Mouse (Mus musculus): ENCODE measurements around the gene Faxc. TPM values are rescaled to one million over a fixed set of nuclear protein-coding genes. Genes with fewer than 3 reads are reported as not detected.

The Faxc gene
- polyA plus RNA-seq, 1 experiment from 2014 or later, result 8.0 TPM

DNA sequence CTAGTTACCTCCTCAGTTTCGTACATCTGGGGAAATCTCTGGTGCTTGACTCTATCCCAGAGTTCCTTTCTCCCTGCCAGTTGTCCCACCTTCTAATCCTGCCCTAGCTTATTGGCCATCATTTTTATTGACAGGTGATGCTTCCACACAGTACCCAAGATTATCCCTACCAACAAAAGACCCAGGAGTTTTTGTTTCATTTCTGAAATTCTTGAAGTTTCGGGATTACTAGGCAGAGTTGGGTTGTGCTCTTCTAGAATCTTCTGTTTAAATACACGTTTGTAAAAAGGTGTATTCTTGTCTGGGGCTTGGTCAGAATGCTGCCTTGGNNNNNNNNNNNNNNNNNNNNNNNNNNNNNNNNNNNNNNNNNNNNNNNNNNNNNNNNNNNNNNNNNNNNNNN is 13.5 kb downstream of the Faxc start:
- Histone ChIP-seq H3K4me2 (no peak overlapping the region), H3K9ac (no peak overlapping the region), H3K4me3 (ENCODE audit: low read depth, low read length) (no peak overlapping the region), H3K36me3 (ENCODE audit: insufficient read depth) (peaks cover 8% of the 10 kb centered on the region; the same call in 1 of the 2 replicates), H3K27me3 (ENCODE audit: insufficient read depth, low read length) (no peaks in the 10 kb centered on the region), H3K27ac (ENCODE audit: low read depth) (no peak overlapping the region), H3K9me3 (ENCODE audit: low read depth, low read length) (no peaks in the 10 kb centered on the region), H3K4me1 (ENCODE audit: insufficient read depth) (no peaks in the 10 kb centered on the region)
- TF ChIP-seq CTCF (IDR thresholded peaks at IDR 0.05; ENCODE audit: low read depth), result no peak
- ATAC-seq (ENCODE audit: insufficient read depth) (no peak), DNase-seq (no peak)
- 84% methylated on average over 3 of the region's 3 CpGs for WGBS

DNA sequence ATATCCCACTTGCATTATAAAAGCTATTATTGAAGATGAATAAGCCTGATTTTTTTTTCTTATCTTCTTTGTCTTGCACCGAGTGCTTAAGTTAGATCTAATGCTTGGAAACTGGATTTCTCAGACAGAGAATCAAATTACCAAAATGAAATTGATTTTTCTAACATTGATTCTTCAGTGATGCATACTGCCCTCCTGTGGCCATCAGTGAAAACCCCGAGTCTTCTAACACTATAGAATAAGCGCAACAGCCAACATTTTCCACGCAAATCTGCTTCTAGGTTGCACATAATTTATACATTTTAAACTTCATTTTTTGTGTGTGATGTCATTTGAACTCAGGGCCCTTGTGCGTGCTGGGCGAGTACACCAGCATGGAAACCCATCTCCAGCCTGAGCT is 20.3 kb downstream of the Faxc start:
- no peak overlapping the region for H3K4me2 ChIP-seq
- H3K9me3 ChIP-seq (ENCODE audit: low read depth, low read length), result no peaks in the 10 kb centered on the region
- no peaks in the 10 kb centered on the region for H3K27me3 ChIP-seq (ENCODE audit: insufficient read depth, low read length)
- peak; percentile 79 for DNase-seq
- 33% methylated on average over 6 of the region's 6 CpGs for WGBS
- H3K4me3 ChIP-seq (ENCODE audit: low read depth, low read length), result no peak overlapping the region
- no peak overlapping the region for H3K9ac ChIP-seq
- TF ChIP-seq CTCF (IDR thresholded peaks at IDR 0.05; ENCODE audit: low read depth), result peak; percentile 64
- no peak overlapping the region for H3K27ac ChIP-seq (ENCODE audit: low read depth)
- no peak for ATAC-seq (ENCODE audit: insufficient read depth)
- H3K36me3 ChIP-seq (ENCODE audit: insufficient read depth), result peaks cover 8% of the 10 kb centered on the region; the same call in 1 of the 2 replicates
- no peaks in the 10 kb centered on the region for H3K4me1 ChIP-seq (ENCODE audit: insufficient read depth)

DNA sequence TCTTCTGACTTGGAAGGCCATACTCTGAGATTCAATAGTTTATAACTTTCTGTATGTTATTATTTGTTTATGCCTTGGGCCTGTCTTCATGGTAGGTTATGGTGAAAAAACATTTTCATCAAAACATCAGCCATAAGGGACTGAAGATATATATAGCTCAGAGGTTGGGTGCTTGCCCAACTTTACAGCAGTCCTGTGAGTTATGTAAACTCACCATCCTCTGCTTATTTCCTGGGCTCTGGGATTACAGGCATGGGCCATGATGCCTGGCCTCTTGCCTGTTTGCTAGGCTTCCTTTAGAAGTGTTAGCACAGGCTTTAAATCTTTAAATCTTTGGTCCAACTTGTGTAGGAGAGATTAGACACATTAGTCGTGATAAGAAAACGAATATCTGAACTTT is 21.1 kb downstream of the Faxc start:
- Histone ChIP-seq H3K27ac (ENCODE audit: low read depth) (no peak overlapping the region), H3K9ac (no peak overlapping the region), H3K4me3 (ENCODE audit: low read depth, low read length) (no peak overlapping the region), H3K4me2 (no peak overlapping the region), H3K27me3 (ENCODE audit: insufficient read depth, low read length) (no peaks in the 10 kb centered on the region), H3K36me3 (ENCODE audit: insufficient read depth) (peaks cover 8% of the 10 kb centered on the region; the same call in 1 of the 2 replicates), H3K9me3 (ENCODE audit: low read depth, low read length) (no peaks in the 10 kb centered on the region), H3K4me1 (ENCODE audit: insufficient read depth) (no peaks in the 10 kb centered on the region)
- TF ChIP-seq CTCF (IDR thresholded peaks at IDR 0.05; ENCODE audit: low read depth), result no peak
- DNase-seq (no peak), ATAC-seq (ENCODE audit: insufficient read depth) (no peak)
- WGBS, result 45% methylated on average over 2 of the region's 2 CpGs

DNA sequence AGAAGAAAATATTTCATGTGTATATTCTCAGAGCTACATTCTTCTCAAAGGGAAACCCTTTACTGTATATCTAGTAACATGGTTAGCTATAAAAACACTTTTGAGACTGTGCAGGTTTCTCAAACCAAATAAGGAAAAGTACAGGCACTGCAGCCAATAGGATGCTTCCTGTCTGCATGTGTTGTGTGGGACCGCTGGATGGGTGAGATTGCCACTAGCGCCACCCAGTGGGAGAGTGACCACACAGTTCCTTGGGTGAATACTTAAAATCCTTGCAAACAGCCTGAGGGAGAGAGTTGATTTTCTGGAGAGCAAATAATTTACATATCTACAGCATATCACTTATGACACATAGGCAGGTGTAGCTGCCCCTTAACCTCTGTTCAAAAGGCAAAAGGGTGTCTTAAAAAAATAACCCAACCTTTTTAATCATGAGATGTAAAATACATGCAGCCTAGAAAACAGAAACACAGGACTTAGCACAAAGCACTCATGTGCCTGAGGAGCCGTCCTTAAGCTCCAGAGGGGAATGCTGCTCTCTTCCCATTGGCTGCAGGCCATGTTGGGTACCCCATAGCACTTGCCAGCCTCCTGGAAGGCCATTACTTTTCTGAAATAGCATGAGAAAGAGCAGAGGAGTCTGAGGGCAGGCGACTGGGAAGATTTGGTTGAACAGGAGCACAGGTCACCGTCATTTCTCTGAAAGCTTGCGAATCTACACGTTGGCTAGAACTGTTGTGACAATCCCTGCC is 26.6 kb downstream of the Faxc start:
- ATAC-seq (ENCODE audit: insufficient read depth), result peak; percentile 72
- 58% methylated on average over 7 of the region's 7 CpGs for WGBS

DNA sequence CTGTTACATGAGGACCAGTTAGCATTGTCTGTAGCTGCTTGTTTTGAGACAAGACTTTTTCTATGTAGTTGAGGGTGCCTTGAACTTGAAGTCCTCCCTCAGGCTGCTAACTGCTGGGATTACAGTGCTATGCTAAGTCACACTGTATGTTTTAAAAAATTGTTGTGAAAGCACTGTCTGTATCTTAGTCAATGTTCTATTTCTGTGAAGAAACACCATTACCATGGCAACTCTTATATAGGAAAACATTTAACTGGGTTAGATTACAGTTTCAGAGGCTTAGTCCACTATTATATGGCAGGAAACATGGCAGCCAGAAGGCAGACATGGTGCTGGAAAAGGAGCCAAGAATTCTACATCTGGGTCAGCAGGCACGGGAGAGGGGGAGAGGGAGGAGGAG is 40.8 kb downstream of the Faxc start:
- Histone ChIP-seq H3K4me2 (no peak overlapping the region), H3K9me3 (ENCODE audit: low read depth, low read length) (no peaks in the 10 kb centered on the region), H3K36me3 (ENCODE audit: insufficient read depth) (0 out of 2 replicates have a peak, but pooled peaks cover 3% of the 10 kb centered on the region), H3K9ac (no peak overlapping the region), H3K27ac (ENCODE audit: low read depth) (no peak overlapping the region), H3K27me3 (ENCODE audit: insufficient read depth, low read length) (no peaks in the 10 kb centered on the region), H3K4me3 (ENCODE audit: low read depth, low read length) (no peak overlapping the region), H3K4me1 (ENCODE audit: insufficient read depth) (no peaks in the 10 kb centered on the region)
- no peak for TF ChIP-seq CTCF (IDR thresholded peaks at IDR 0.05; ENCODE audit: low read depth)
- DNase-seq, result no peak
- WGBS, result 21% methylated on average over 1 of the region's 1 CpGs
- no peak for ATAC-seq (ENCODE audit: insufficient read depth)

More for the DNA sequence above, 26.6 kb downstream of the Faxc start:
- Histone ChIP-seq H3K4me2 (no peak overlapping the region), H3K27me3 (ENCODE audit: insufficient read depth, low read length) (no peaks in the 10 kb centered on the region), H3K27ac (ENCODE audit: low read depth) (no peak overlapping the region), H3K9ac (no peak overlapping the region), H3K9me3 (ENCODE audit: low read depth, low read length) (no peaks in the 10 kb centered on the region), H3K4me3 (ENCODE audit: low read depth, low read length) (no peak overlapping the region), H3K4me1 (ENCODE audit: insufficient read depth) (no peaks in the 10 kb centered on the region), H3K36me3 (ENCODE audit: insufficient read depth) (peaks cover 4% of the 10 kb centered on the region; the same call in 1 of the 2 replicates)
- peak; percentile 59 for TF ChIP-seq CTCF (IDR thresholded peaks at IDR 0.05; ENCODE audit: low read depth)
- peak; percentile 65 for DNase-seq

DNA sequence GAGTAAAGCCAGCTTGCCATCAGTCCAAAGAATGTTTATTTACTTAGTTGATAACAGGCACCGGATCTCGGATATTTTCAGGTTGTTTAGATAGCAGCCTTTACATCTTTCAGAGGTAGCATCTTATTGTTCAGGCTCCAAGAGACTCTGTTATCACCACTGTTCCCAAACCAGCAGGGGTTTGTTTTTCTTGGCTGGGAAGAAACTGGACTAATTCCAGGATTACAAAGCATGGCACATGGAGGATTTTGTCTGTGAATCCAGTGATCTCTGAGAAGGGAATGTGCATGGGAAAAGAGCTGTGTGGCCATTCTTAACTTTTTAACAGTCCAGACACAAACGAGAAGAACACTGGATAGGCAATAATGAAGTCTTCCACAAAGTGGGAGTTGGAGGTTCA is 43.0 kb downstream of the Faxc start:
- WGBS, result 9% methylated on average over 3 of the region's 3 CpGs
- H3K4me3 ChIP-seq (ENCODE audit: low read depth, low read length), result no peak overlapping the region
- 0 out of 2 replicates have a peak, but pooled peaks cover 3% of the 10 kb centered on the region for H3K36me3 ChIP-seq (ENCODE audit: insufficient read depth)
- peak; percentile 46 for DNase-seq
- H3K4me2 ChIP-seq, result no peak overlapping the region
- H3K9ac ChIP-seq, result no peak overlapping the region
- no peaks in the 10 kb centered on the region for H3K4me1 ChIP-seq (ENCODE audit: insufficient read depth)
- no peak overlapping the region for H3K27ac ChIP-seq (ENCODE audit: low read depth)
- no peaks in the 10 kb centered on the region for H3K9me3 ChIP-seq (ENCODE audit: low read depth, low read length)
- no peaks in the 10 kb centered on the region for H3K27me3 ChIP-seq (ENCODE audit: insufficient read depth, low read length)
- no peak for ATAC-seq (ENCODE audit: insufficient read depth)
- no peak for TF ChIP-seq CTCF (IDR thresholded peaks at IDR 0.05; ENCODE audit: low read depth)

DNA sequence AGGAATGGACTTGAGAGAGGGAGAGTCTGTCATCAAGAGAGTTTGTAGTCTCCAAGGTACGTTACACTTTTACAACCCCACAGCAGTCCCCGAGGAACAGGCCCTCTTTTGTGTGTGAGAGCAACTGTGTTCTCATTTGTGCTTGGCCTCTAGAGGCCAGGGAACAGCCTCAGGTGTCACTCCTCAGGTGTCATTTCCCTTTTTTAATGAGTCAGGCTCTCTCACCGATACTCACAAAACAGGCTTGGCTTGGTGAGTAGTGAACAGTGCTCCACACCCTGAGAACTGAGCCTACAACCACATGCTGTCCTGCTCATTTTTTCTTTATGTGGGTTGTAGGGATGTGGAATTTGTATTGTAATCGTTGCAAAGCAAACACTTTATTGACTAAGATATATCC is 49.3 kb downstream of the Faxc start:
- H3K9me3 ChIP-seq (ENCODE audit: low read depth, low read length), result no peaks in the 10 kb centered on the region
- 59% methylated on average over 4 of the region's 4 CpGs for WGBS
- H3K4me2 ChIP-seq, result no peak overlapping the region
- H3K36me3 ChIP-seq (ENCODE audit: insufficient read depth), result no peaks in the 10 kb centered on the region
- H3K27ac ChIP-seq (ENCODE audit: low read depth), result no peak overlapping the region
- no peak overlapping the region for H3K9ac ChIP-seq
- no peak for DNase-seq
- no peaks in the 10 kb centered on the region for H3K27me3 ChIP-seq (ENCODE audit: insufficient read depth, low read length)
- no peak for TF ChIP-seq CTCF (IDR thresholded peaks at IDR 0.05; ENCODE audit: low read depth)
- H3K4me1 ChIP-seq (ENCODE audit: insufficient read depth), result no peaks in the 10 kb centered on the region
- no peak overlapping the region for H3K4me3 ChIP-seq (ENCODE audit: low read depth, low read length)
- no peak for ATAC-seq (ENCODE audit: insufficient read depth)
